Mouse (Mus musculus) embryo, embryonic 11 days (tissue): ENCODE data around the gene Lipm.

Source experiments
- DNase-seq: peaks from one replicate; pipeline ENCODE4 v3.0.0-alpha.2; 2015

Lipm gene

DNA sequence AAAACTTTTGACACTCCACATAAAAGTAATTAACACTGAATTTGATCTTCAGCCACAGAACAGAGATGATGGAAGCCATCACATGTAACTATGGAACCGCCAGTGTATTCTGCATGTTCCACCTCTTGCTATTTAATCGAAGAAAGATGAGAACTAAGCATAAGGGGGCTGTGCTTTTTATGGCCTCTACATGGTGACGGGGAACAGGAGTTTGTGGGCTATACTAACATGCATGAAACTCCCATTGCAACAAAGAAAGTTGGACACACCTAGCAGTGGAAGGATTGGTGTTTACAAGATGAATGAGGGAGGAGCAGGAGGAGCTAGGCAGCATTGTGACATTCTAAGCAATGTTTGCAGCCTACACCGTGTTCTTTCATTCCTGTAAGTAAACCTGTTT, at the start of gene Lipm:
Lipm (plus strand) TSS at position 301 of the 400 bp plus-strand sequence.
- no peak for DNase-seq

- DNase-seq, result no peak
Measured at GRCm38 (mm10) chr19:34051502-34051901, 49.2 kb upstream of the Lipm start.

DNA sequence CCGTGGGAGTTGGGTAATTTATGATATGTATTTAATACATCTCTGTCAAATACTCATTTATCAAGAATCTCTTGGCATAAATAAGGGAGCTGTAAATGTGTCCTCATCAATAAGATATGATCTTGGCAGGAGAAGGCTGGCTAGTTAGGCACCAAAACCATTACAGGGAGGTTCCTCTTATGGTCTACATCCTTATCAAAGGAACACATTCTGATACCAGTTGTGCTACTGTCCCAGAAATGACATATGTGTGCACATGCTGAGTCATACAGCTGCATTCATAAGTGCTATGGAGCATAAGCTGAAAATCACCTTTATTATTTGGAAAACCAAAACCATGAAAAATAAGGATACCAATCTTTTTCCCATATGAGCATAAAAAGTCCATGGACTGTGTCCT, 37.2 kb upstream of the Lipm start:
- no peak for DNase-seq

DNA sequence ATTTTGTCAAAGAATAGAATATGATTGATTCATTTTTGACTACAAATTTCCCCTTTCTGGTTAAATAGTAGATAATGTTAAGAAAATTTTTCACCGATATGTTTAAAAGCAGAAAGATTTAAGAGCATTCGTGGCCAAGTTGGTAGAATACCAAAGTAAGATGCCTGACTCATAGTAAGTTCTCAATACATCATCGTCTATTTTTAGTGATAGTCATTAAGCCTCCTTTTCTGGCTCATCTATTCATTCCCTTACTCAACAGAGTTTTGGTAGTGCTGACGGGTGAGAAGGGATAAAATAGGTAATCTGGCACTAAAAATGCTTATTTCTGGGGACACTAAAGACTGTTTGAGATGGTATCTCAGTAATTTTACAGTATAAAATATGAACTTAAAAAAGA, 36.7 kb upstream of the Lipm start:
- no peak for DNase-seq

DNA sequence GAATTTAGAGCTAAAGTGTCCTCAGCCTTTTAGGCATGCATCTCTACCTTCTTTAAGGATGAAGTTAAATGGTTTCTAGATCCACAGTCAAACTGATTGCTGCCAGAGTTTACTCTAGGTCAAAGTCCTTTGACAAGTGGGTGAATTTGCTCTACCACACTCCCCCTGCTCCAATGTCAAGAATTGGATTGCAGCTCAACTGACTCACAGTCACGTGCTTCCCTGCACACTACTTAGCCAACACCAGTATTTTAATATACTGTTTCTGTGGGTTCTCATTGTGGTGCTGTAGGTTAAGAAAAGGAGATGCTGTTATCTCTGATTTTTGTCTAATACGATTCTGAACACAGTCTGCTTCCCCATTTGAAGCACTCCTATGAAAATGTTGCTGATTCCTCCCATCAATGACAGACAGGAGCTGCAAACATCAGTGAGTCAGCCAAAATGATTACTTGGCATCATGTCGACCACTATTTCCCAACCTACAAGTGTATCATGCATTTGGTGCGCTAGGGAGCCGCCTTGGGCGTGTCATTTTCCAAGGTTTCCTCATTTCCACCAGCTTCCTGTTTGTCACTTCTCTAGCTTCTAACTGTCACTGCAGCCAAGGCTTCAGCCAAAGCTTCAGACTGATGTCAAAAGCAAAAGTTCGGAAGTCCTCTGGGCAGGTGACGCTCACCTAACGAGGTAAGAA, 33.8 kb upstream of the Lipm start, which contains the start of gene Lipn:
Lipn (plus strand) TSS at position 580 of the 694 bp plus-strand sequence.
- DNase-seq, result no peak

DNA sequence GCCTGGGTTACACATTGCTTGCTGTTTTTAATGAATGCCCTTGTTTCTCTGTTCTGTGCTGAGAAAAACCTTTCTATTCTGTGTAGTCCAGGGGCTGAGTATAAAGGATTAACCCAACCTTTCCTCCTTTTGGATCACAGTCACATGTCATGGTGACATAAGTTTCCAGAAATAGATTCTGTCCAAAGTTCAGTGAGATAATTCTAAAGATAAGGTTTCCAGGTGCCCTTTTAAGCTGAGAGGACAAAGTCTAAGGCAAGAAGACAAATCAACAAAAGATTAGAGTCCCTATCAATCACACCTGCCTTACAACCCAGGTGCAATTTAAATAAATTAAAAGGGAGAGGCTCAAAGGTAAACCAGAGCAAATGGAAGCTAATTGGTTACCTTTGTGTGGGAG, 26.5 kb upstream of the Lipm start:
- DNase-seq, result no peak

DNA sequence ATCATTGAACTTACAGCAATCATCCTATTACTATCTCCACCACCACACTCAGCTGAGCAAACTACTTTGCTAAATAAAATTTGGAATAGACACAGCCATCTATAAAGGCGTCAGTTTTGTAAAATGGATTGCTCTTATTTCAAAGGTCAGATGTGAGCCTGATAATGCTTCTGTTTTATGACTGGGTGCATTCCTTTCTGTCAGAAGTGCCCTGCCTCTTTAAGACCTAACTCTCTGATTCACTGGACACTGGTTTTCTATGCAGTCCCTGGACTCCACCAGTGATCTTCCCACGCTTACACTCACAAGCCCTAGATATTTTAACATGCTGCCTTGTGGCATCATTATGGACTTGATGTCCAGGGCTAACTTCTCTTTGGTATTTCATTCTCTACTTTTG, 22.6 kb upstream of the Lipm start:
- no peak for DNase-seq

DNA sequence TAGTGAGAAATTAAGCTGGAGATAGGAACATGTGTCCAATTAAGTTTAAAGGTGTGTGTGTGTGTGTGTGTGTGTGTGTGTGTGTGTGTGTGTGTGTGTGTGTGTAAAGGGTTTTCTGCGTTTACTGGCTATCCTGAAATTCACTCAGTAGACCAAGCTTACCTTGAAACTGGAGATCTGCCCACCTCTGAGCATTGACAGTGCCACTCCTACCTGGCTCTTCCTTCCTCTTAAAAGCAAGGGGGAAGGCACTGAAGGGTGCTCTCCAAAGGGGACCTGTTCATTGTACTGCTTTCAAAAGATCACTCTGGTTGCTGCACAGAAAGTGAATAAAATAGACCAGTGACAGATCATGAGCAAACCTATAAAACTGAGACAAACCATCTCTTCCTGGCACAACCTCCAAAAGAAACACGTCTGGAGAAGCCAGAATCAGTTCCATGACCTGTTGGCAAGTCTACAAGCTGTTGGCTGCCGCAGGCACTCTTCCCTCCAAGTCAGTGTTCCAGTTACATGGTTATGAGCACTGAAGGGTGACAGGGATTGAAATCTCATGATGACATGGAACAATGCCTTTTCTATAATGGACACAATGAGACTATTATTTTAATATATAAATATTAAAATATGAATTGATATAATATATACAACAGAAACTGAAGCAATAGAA, 11.6 kb upstream of the Lipm start:
- no peak for DNase-seq

DNA sequence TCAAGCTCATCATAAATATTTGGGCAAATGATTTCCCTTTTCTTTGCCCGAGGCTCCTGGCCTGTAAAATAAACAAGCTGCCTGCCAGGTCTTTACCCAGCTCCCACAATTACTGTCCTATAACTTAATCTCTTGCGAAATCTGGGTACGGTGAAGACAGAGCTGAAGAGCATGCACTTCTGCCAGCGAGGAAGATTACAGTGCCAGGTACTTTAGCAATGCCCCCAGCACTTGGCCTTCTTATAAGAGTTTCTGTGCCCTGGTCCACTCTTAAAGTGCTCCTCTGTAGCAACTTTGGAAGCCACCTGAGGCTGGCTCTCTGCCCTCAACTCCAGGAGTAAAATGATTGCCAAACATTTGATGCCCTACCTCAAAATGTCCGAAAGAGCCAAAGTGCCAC, 5.4 kb upstream of the Lipm start:
- DNase-seq, result no peak

GRCm38 (mm10) chr19:34096228-34096627, 4.5 kb upstream of the Lipm start:
- no peak for DNase-seq

DNA sequence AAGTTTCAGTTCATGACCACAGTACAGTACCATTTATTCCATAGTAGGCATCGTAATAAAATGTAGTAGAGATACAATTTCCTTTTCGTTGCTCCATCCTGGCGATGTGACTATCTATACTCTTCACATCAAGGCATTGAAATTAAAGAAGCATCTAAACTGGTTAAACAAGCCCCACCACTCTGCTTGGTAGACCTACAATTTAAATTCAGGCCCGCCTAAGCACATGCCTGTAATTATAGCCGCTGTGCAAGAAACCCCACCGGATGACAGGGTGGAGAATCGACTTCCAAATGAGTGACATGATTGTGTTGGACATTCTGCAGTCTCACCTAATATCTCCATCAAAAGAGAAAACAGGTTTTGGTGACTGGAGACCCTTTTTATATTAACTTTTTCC, 1.2 kb downstream of the Lipm start:
- DNase-seq, result peak; percentile 3

GRCm38 (mm10) chr19:34104841-34105240, 4.1 kb downstream of the Lipm start:
- DNase-seq, result no peak

- DNase-seq, result no peak
Measured at GRCm38 (mm10) chr19:34119102-34119501, 18.4 kb downstream of the Lipm start.

GRCm38 (mm10) chr19:34119653-34120052, 18.9 kb downstream of the Lipm start:
- no peak for DNase-seq

DNA sequence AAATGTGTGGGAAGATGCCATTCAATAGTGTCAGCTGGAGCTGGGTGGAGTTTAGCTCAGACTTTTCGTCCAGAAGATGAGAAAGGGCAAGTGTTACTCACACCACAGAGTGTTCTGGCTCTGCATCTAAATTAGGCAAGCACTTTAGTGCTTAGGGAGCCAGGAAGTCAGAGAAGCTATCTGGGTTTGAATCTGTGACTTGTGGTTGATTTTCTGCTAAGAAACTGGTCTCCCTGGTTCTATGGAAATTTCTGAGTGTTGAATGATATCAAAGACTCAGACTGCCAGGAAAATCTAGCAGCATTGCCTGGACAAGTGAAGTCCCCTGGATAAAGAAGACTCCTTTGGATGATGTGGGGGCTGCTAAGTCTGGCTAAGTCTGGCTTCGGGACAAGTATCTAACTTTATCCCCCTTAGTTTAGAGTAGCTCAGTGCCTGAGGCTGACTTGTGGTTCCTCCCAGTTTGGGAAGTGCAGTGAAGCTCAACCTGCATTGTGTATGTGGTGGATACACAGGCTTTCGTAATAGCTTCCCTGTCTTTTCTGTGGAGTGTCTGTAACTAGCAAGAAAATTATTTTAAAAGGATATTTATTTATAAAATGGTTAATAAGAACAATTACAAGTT, 19.5 kb downstream of the Lipm start:
- no peak for DNase-seq

- no peak for DNase-seq
Measured at GRCm38 (mm10) chr19:34138720-34139430, 38.1 kb downstream of the Lipm start.

DNA sequence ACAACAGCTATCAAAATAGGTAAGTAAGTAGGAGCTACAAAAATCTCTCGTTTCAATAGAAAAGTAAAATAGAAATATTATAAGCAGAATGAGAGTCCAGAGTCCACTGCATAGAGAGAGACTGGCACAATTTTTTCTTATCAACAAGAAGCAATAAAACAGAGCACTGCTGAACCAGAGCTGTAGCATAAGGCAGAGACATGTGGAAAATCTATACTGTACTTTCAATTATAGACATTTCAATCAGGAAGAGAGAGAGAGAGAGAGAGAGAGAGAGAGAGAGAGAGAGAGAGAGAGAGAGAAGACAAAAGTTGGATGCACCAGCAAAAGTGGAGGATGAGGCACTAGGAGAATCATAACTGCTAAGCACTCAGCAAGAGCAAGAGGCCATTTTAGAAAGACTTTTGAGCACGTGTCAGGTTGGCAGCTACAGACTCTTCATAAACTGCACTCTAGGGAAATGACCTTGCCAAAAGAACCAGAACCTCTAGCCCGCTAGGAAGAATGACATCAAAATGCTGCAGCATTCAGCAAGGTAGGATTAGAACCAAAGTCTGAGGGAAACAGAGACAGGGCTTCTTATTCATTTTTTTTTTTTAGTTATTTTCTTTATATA, 38.8 kb downstream of the Lipm start:
- DNase-seq, result no peak

DNA sequence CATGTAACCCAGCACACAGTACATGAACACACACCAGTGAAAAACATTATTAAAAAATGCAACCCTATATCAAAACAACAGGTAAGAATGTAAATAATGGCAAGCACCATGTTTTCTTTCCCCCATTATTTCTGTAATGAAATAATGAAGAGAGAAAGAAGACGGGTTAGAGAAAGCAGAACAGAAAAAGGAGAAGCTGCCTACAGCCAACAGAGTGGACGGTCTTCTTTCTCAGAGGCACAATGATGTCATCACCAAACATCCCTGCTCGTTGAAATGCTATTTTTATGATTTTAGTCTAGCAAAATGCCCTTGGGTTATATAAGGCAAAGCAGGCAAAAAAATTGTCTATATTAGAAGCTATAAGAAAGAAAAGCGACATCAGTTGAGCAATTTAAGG, 47.7 kb downstream of the Lipm start:
- DNase-seq, result no peak

GRCm38 (mm10) chr19:34151909-34152308, 51.2 kb downstream of the Lipm start:
- DNase-seq, result peak; percentile 23

DNA sequence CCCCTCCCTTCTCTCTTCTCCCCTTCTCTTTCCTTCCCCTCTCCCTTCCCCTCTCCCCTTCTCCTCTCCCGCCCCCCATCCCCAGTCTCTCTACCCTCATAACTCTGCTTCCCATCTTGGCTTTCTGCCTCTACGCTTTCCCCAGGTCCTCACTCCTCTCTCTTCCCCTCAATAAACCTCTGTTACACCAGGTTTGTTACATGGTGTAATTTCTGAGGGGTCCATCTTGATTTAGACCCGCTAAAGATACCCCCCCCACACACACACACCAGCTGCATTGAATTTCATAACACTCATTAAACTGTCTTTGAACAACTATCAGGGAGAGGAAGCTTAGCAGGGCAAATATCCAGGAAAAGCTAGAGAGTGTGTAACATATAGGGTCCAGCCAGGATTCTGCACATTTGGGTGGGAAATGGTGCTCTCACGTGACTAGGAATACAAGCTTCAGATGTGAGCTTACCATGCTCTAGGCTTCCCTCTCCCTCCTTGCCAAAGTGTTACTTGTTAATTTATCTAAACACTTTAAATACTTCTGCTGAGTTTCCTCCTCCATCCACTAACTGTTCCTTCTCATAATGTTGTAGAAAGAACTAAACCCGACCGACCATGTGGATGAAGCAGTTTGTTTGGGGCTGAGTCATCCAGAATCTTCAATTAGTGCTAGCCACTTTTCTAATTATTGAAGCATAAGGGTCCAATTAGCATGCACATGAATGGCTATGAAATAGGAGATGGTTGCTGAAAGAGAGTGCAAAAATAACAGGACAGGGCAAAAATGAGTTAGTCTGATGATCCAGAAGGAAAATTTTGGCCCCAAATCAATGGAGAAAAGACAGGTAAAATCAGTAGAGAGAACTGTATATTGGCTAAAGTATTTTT, 52.8 kb downstream of the Lipm start:
- no peak for DNase-seq

- no peak for DNase-seq
Measured at GRCm38 (mm10) chr19:34162693-34163092, 62.0 kb downstream of the Lipm start.

GRCm38 (mm10) chr19:34165891-34166290, 65.2 kb downstream of the Lipm start, which contains the start of gene Ankrd22:
Ankrd22 (minus strand) TSS chr19:34166053.
- no peak for DNase-seq
